Mouse (Mus musculus): ENCODE results near the gene B4galt5.

- TF ChIP-seq CTCF (IDR thresholded peaks at IDR 0.05; ENCODE audit: low read depth) (no peak), EP300 (IDR thresholded peaks at IDR 0.05; ENCODE audit: low read depth) (no peak)
These were observed 24.3 kb upstream of the B4galt5 start for GRCm38 (mm10) chr2:167373266-167373665.
